Mouse (Mus musculus) erythroblast, adult 5-6 weeks (primary cell): ENCODE results near the gene Olfr629. TPM values are rescaled to one million over a fixed set of nuclear protein-coding genes. Genes with fewer than 3 reads are reported as not detected.
"Not testable (repeated sequence)": the region's sequence is repeated elsewhere in the genome, so short reads cannot be mapped to it uniquely, and the experiment has no call there.

Experiments
- ATAC-seq: replicated peaks from 2 replicates; pipeline ENCODE4 v1.8.0; 2016; ENCODE audit warnings: moderate number of reproducible peaks, mild to moderate bottlenecking, moderate TSS enrichment, inconsistent platforms; ENCODE audit not compliant: poor library complexity, low FRiP score, severe bottlenecking
- total RNA-seq, 2 experiments: library from RNA; stranded (forward) in 1 of 2; stranded (reverse) in 1 of 2; fragments of 150-400 nt in 1 of 2; fragments of 200-764, 138-1000 nt in 1 of 2; gene quantifications; 2 replicates each; pipeline versions ENCODE4 v1.2.3 to v1.2.4; 2015 to 2017; ENCODE audit warnings: low replicate concordance in 2 of 2

Gene Olfr629
- total RNA-seq (2015; ENCODE audit: low replicate concordance) (not detected in 2 replicates), total RNA-seq (2017; ENCODE audit: low replicate concordance) (0.43 TPM in 1 of 2 replicates, not detected in the other)

GRCm38 (mm10) chr7:103744843-103745242 lies at the start of gene Olfr629:
TSS of gene Olfr629 (minus strand) at chr7:103744943.
- no peak for ATAC-seq

- peak; percentile 83 for ATAC-seq
Observed at GRCm38 (mm10) chr7:103792669-103793388, 48.1 kb upstream of the Olfr629 start.

DNA sequence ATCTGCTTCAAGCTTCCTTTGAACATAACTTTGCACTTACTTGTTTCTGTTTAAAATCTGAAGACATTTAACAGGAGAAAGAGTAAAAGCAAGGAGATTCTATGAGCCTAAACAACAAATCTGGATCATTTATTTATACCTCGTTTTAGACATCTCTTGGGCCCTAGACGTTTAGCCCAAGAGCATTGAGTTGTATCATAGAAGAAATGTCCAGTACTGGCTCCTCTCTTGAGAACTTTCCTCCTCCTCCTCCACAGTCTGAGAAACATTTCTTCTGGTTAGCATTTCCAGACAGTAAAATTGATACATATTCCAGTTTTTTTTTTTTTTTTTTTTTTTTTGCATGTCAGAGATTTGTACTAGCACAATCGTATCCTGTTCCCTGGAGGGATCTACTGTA lies 47.0 kb upstream of the Olfr629 start, which contains the start of gene Olfr67:
Olfr67 (minus strand) TSS at position 101 of the 400 bp plus-strand sequence.
- ATAC-seq, result no peak

DNA sequence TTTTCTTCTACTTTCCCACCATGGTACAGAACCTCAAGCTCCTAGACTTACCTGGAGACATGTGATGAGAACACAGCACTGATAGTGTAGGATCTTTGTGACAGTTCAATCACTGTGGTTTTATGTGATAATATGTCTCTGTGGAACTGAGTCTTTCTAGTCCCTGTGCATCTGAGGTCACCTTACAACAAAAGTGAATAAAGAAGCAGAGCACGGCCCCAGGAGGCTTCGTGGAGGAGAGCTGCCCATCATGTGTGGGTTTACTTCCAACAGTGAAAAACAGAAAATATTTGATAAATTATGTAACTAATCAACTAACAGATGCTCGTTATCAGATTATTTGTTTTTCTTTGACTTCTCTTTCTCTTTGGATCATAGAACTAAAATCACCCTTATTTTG lies 34.9 kb upstream of the Olfr629 start, which contains the start of gene Olfr68:
Olfr68 (minus strand) TSS at position 101 of the 400 bp plus-strand sequence.
- no peak for ATAC-seq

- ATAC-seq, result peak; percentile 82
Observed at GRCm38 (mm10) chr7:103777652-103778051, 32.9 kb upstream of the Olfr629 start.

DNA sequence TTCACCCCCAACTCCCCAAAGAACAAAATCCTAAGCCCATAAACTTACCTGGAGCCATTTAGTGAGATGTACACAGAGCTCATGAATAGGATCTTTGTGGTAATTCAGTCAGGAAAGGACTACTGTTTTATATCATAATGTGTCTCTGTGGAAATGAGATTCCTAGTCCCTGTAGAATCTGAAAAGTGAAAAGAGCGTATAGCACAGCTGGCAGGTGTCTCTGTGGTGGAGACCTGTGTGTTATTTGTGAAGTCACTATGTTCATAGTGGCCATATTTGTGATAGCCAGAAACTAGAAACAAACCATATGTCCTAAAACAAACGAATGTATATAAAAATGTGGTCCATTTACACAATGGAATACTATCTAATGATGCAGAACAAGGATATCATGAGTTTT lies 26.8 kb upstream of the Olfr629 start, which contains the start of gene Olfr69:
Olfr69 (minus strand) TSS at position 101 of the 400 bp plus-strand sequence.
- no peak for ATAC-seq

GRCm38 (mm10) chr7:103767687-103768086 lies 22.9 kb upstream of the Olfr629 start:
- peak; percentile 45; the same call in 1 of the 2 replicates for ATAC-seq

DNA sequence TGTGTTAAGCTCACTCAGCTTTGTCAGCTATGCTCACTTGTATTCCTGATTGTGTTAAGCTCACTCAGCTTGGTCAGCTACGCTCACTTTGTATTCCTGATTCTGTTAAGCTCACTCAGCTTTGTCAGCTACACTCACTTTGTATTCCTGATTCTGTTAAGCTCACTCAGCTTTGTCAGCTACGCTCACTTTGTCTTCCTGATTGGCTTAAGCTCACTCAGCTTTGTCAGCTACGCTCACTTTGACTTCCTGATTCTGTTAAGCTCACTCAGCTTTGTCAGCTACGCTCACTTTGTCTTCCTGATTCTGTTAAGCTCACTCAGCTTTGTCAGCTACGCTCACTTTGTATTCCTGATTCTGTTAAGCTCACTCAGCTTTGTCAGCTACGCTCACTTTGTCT lies 17.5 kb upstream of the Olfr629 start:
- ATAC-seq, result not testable (repeated sequence)

DNA sequence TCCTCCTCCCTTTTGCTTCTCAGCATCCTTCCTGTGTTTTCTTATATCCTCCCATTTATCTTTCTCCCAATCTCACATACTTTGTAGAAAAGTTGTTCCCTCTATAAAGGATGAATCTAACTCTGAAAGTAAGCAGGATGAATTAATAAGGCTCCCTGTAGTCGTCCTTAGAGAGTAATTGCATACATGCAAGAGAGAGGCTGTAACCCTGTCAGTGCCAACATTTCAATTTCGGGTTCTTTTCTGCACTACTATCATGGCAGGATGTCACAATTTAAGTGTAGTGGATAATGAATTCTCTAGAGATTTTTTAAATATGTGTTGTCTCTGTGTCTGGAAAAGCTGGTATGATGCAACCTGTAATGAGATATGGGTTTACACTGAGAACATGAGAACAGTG lies 12.5 kb upstream of the Olfr629 start, which contains the start of gene Olfr630:
Olfr630 (minus strand) TSS at position 101 of the 400 bp plus-strand sequence.
- ATAC-seq, result no peak

GRCm38 (mm10) chr7:103730074-103730473 lies 14.7 kb downstream of the Olfr629 start, which contains the start of gene Olfr628:
TSS of gene Olfr628 (plus strand) at chr7:103730374.
- no peak for ATAC-seq

GRCm38 (mm10) chr7:103716398-103716797 lies 28.3 kb downstream of the Olfr629 start:
- ATAC-seq, result not testable (repeated sequence)

DNA sequence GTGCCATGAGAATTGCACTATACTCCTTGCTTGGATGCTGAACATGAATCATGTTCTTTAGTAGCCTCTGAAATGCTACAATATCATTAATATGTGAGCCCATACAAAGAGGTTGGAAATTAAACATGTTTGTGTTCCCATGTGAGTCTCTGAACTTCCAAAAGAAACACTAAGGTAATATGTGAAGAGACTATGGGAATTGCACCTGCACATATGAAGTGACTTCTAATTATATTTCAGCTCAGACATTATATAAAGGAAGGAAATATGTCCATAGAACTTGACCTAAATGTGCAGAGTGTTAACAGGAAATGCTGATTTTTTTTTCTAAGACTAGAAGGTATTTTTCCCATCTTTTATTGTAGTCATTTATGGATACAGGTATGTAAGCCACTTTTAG lies 30.4 kb downstream of the Olfr629 start, which contains the start of gene Olfr243:
Olfr243 (plus strand) TSS at position 301 of the 400 bp plus-strand sequence.
- no peak for ATAC-seq

- ATAC-seq, result peak; percentile 75
Observed at GRCm38 (mm10) chr7:103712024-103712423, 32.7 kb downstream of the Olfr629 start.

GRCm38 (mm10) chr7:103699469-103699868 lies 45.3 kb downstream of the Olfr629 start:
- no peak for ATAC-seq

Other genes starting within 250 kb of the Olfr629 start
Only the 30 nearest of the 33 such genes appear.
- not detected in 2 replicates for gene Olfr611, start 224.1 kb downstream of the Olfr629 start, total RNA-seq (2015; ENCODE audit: low replicate concordance)
- not detected in 2 replicates for gene Olfr611, start 224.1 kb downstream of the Olfr629 start, total RNA-seq (2017; ENCODE audit: low replicate concordance)
- not detected in 2 replicates for gene Olfr612, start 202.2 kb downstream of the Olfr629 start, total RNA-seq (2015; ENCODE audit: low replicate concordance)
- gene Olfr612, start 202.2 kb downstream of the Olfr629 start, total RNA-seq (2017; ENCODE audit: low replicate concordance), result 0.85 TPM in 1 of 2 replicates, not detected in the other
- not detected in 2 replicates for gene Olfr613, start 196.9 kb downstream of the Olfr629 start, total RNA-seq (2015; ENCODE audit: low replicate concordance)
- gene Olfr613, start 196.9 kb downstream of the Olfr629 start, total RNA-seq (2017; ENCODE audit: low replicate concordance), result 0.70 TPM in 1 of 2 replicates, not detected in the other
- not detected in 2 replicates for gene Olfr615, start 188.9 kb downstream of the Olfr629 start, total RNA-seq (2015; ENCODE audit: low replicate concordance)
- not detected in 2 replicates for gene Olfr615, start 188.9 kb downstream of the Olfr629 start, total RNA-seq (2017; ENCODE audit: low replicate concordance)
- gene Olfr616, start 175.8 kb downstream of the Olfr629 start, total RNA-seq (2015; ENCODE audit: low replicate concordance), result not detected in 2 replicates
- gene Olfr616, start 175.8 kb downstream of the Olfr629 start, total RNA-seq (2017; ENCODE audit: low replicate concordance), result not detected in 2 replicates
- gene Olfr617, start 171.9 kb downstream of the Olfr629 start, total RNA-seq (2015; ENCODE audit: low replicate concordance), result not detected in 2 replicates
- not detected in 2 replicates for gene Olfr617, start 171.9 kb downstream of the Olfr629 start, total RNA-seq (2017; ENCODE audit: low replicate concordance)
- gene Olfr618, start 154.8 kb downstream of the Olfr629 start, total RNA-seq (2015; ENCODE audit: low replicate concordance), result not detected in 2 replicates
- gene Olfr618, start 154.8 kb downstream of the Olfr629 start, total RNA-seq (2017; ENCODE audit: low replicate concordance), result not detected in 2 replicates
- gene Olfr619, start 144.4 kb downstream of the Olfr629 start, total RNA-seq (2015; ENCODE audit: low replicate concordance), result not detected in 2 replicates
- gene Olfr619, start 144.4 kb downstream of the Olfr629 start, total RNA-seq (2017; ENCODE audit: low replicate concordance), result not detected in 2 replicates
- not detected in 2 replicates for gene Olfr620, start 132.4 kb downstream of the Olfr629 start, total RNA-seq (2015; ENCODE audit: low replicate concordance)
- not detected in 2 replicates for gene Olfr620, start 132.4 kb downstream of the Olfr629 start, total RNA-seq (2017; ENCODE audit: low replicate concordance)
- gene Olfr622, start 102.2 kb downstream of the Olfr629 start, total RNA-seq (2015; ENCODE audit: low replicate concordance), result not detected in 2 replicates
- not detected in 2 replicates for gene Olfr622, start 102.2 kb downstream of the Olfr629 start, total RNA-seq (2017; ENCODE audit: low replicate concordance)
- not detected in 2 replicates for gene Olfr623, start 81.2 kb downstream of the Olfr629 start, total RNA-seq (2015; ENCODE audit: low replicate concordance)
- gene Olfr623, start 81.2 kb downstream of the Olfr629 start, total RNA-seq (2017; ENCODE audit: low replicate concordance), result not detected in 2 replicates
- 0.21 TPM in 1 of 2 replicates, not detected in the other for gene Olfr624, start 73.8 kb downstream of the Olfr629 start, total RNA-seq (2015; ENCODE audit: low replicate concordance)
- gene Olfr624, start 73.8 kb downstream of the Olfr629 start, total RNA-seq (2017; ENCODE audit: low replicate concordance), result not detected in 2 replicates
- gene Olfr625-ps1, start 62.2 kb downstream of the Olfr629 start, total RNA-seq (2015; ENCODE audit: low replicate concordance), result not detected in 2 replicates
- gene Olfr625-ps1, start 62.2 kb downstream of the Olfr629 start, total RNA-seq (2017; ENCODE audit: low replicate concordance), result not detected in 2 replicates
- gene Olfr243, start 30.3 kb downstream of the Olfr629 start, total RNA-seq (2015; ENCODE audit: low replicate concordance), result not detected in 2 replicates
- gene Olfr243, start 30.3 kb downstream of the Olfr629 start, total RNA-seq (2017; ENCODE audit: low replicate concordance), result 0.28 TPM in 1 of 2 replicates, not detected in the other
- not detected in 2 replicates for gene Olfr628, start 14.6 kb downstream of the Olfr629 start, total RNA-seq (2015; ENCODE audit: low replicate concordance)
- not detected in 2 replicates for gene Olfr628, start 14.6 kb downstream of the Olfr629 start, total RNA-seq (2017; ENCODE audit: low replicate concordance)
- gene Olfr630, start 12.4 kb upstream of the Olfr629 start, total RNA-seq (2015; ENCODE audit: low replicate concordance), result not detected in 2 replicates
- 1.5 TPM in 1 of 2 replicates, not detected in the other for gene Olfr630, start 12.4 kb upstream of the Olfr629 start, total RNA-seq (2017; ENCODE audit: low replicate concordance)
- 2.7 and 5.6 TPM in 2 replicates for gene Olfr69, start 26.7 kb upstream of the Olfr629 start, total RNA-seq (2015; ENCODE audit: low replicate concordance)
- gene Olfr69, start 26.7 kb upstream of the Olfr629 start, total RNA-seq (2017; ENCODE audit: low replicate concordance), result 0.70 and 1.1 TPM in 2 replicates
- 1.0 and 1.3 TPM in 2 replicates for gene Olfr68, start 34.8 kb upstream of the Olfr629 start, total RNA-seq (2015; ENCODE audit: low replicate concordance)
- gene Olfr68, start 34.8 kb upstream of the Olfr629 start, total RNA-seq (2017; ENCODE audit: low replicate concordance), result 1.4 and 1.5 TPM in 2 replicates
- 5.0 and 10.2 TPM in 2 replicates for gene Olfr67, start 46.9 kb upstream of the Olfr629 start, total RNA-seq (2015; ENCODE audit: low replicate concordance)
- 2.8 and 4.2 TPM in 2 replicates for gene Olfr67, start 46.9 kb upstream of the Olfr629 start, total RNA-seq (2017; ENCODE audit: low replicate concordance)
- 39,556 and 40,045 TPM in 2 replicates for gene Hbb-bt, start 69.1 kb upstream of the Olfr629 start, total RNA-seq (2015; ENCODE audit: low replicate concordance)
- gene Hbb-bt, start 69.1 kb upstream of the Olfr629 start, total RNA-seq (2017; ENCODE audit: low replicate concordance), result 14,681 and 15,230 TPM in 2 replicates
- 179,259 and 187,171 TPM in 2 replicates for gene Hbb-bs, start 83.2 kb upstream of the Olfr629 start, total RNA-seq (2015; ENCODE audit: low replicate concordance)
- gene Hbb-bs, start 83.2 kb upstream of the Olfr629 start, total RNA-seq (2017; ENCODE audit: low replicate concordance), result 69,583 and 76,927 TPM in 2 replicates
- gene Hbb-bh2, start 95.6 kb upstream of the Olfr629 start, total RNA-seq (2015; ENCODE audit: low replicate concordance), result not detected in 2 replicates
- 1.0 and 4.6 TPM in 2 replicates for gene Hbb-bh2, start 95.6 kb upstream of the Olfr629 start, total RNA-seq (2017; ENCODE audit: low replicate concordance)
- not detected in 2 replicates for gene Hbb-bh1, start 98.2 kb upstream of the Olfr629 start, total RNA-seq (2015; ENCODE audit: low replicate concordance)
- gene Hbb-bh1, start 98.2 kb upstream of the Olfr629 start, total RNA-seq (2017; ENCODE audit: low replicate concordance), result not detected in 2 replicates
- 2.9 and 8.6 TPM in 2 replicates for gene Hbb-y, start 108.3 kb upstream of the Olfr629 start, total RNA-seq (2015; ENCODE audit: low replicate concordance)
- gene Hbb-y, start 108.3 kb upstream of the Olfr629 start, total RNA-seq (2017; ENCODE audit: low replicate concordance), result not detected in 2 replicates
- gene Olfr66, start 141.3 kb upstream of the Olfr629 start, total RNA-seq (2015; ENCODE audit: low replicate concordance), result not detected in 2 replicates
- not detected in 2 replicates for gene Olfr66, start 141.3 kb upstream of the Olfr629 start, total RNA-seq (2017; ENCODE audit: low replicate concordance)
- not detected in 2 replicates for gene Olfr64, start 149.5 kb upstream of the Olfr629 start, total RNA-seq (2015; ENCODE audit: low replicate concordance)
- gene Olfr64, start 149.5 kb upstream of the Olfr629 start, total RNA-seq (2017; ENCODE audit: low replicate concordance), result 0.14 and 0.34 TPM in 2 replicates
- not detected in 2 replicates for gene Olfr65, start 158.5 kb upstream of the Olfr629 start, total RNA-seq (2015; ENCODE audit: low replicate concordance)
- gene Olfr65, start 158.5 kb upstream of the Olfr629 start, total RNA-seq (2017; ENCODE audit: low replicate concordance), result 0.28 TPM in 1 of 2 replicates, not detected in the other
- gene Olfr631, start 183.9 kb upstream of the Olfr629 start, total RNA-seq (2015; ENCODE audit: low replicate concordance), result 1.0 TPM in 1 of 2 replicates, not detected in the other
- 2.1 TPM in 1 of 2 replicates, not detected in the other for gene Olfr631, start 183.9 kb upstream of the Olfr629 start, total RNA-seq (2017; ENCODE audit: low replicate concordance)
- not detected in 2 replicates for gene Olfr632, start 189.4 kb upstream of the Olfr629 start, total RNA-seq (2015; ENCODE audit: low replicate concordance)
- gene Olfr632, start 189.4 kb upstream of the Olfr629 start, total RNA-seq (2017; ENCODE audit: low replicate concordance), result 1.7 TPM in 1 of 2 replicates, not detected in the other
- not detected in 2 replicates for gene Olfr633, start 199.5 kb upstream of the Olfr629 start, total RNA-seq (2015; ENCODE audit: low replicate concordance)
- not detected in 2 replicates for gene Olfr633, start 199.5 kb upstream of the Olfr629 start, total RNA-seq (2017; ENCODE audit: low replicate concordance)